Mouse (Mus musculus): ENCODE results near the gene Hormad2.

DNA sequence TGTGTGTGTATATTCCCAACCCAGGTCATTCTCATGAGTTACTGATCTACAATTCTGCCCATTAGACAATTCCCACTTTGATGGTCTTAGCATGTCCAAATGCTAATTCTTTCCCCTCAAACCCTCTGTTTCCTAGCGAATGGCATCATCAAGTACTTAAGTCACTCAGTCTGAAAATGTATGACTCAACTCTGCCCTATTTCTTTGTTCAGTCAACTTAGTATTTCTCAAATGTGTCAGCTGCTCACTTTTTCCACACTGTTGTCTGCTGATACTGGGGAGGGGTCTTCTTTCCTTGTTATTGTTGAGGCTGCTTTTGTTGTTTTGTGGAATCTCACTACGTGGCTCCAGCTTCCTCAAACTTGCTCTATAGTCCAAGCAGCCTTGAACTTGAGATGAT is 2.7 kb downstream of the Hormad2 start:
- TF ChIP-seq CTCF (IDR thresholded peaks at IDR 0.05; ENCODE audit: control insufficient read depth, insufficient read depth, insufficient replicate concordance, low read depth, low read length), result no peak
- TF ChIP-seq POLR2A (IDR thresholded peaks at IDR 0.05; ENCODE audit: control insufficient read depth, low read depth, low read length), result no peak

Measured in testis, adult 2 months (tissue).